Mouse (Mus musculus) olfactory bulb, adult 2 months (tissue): Measurements from ENCODE around the gene Ksr2. TPM values are rescaled to one million over a fixed set of nuclear protein-coding genes. Genes with fewer than 3 reads are reported as not detected.

Experiments used
- H3K27ac ChIP-seq: fragments of 200-500 bp; 2 replicates; pipeline ENCODE4 v1.5.1; 2012; ENCODE audit warnings: low read depth, low read length; ENCODE audit not compliant: insufficient read depth
- H3K4me1 ChIP-seq: fragments of 200-500 bp; 2 replicates; pipeline ENCODE4 v1.6.1; 2012; ENCODE audit warnings: low read length; ENCODE audit not compliant: control insufficient read depth, insufficient read depth
- H3K4me3 ChIP-seq: fragments of 200-500 bp; 2 replicates; pipeline ENCODE4 v1.5.1; 2012; ENCODE audit warnings: mild to moderate bottlenecking, low read depth, low read length, moderate library complexity; ENCODE audit not compliant: insufficient read depth
- CTCF ChIP-seq: fragments of 200-500 bp; IDR thresholded peaks from 2 replicates; pipeline ENCODE4 v1.5.1; 2012; ENCODE audit warnings: low read depth, mild to moderate bottlenecking, low read length, moderate library complexity; ENCODE audit not compliant: insufficient read depth
- POLR2A ChIP-seq: fragments of 200-500 bp; IDR thresholded peaks from 2 replicates; pipeline ENCODE4 v1.6.1; 2012; ENCODE audit warnings: mild to moderate bottlenecking, low read depth, low read length, moderate library complexity; ENCODE audit not compliant: insufficient read depth
- WGBS: fragments of 180-500 bp; shearing (Covaris S2); methylation state at CpG from one replicate; pipeline ENCODE4 v1.1.7; 2018; 5-methylcytosine and 5-hydroxymethylcytosine counted together
- polyA plus RNA-seq: library from polyadenylated mRNA; stranded (reverse); fragments of >200 nt; gene quantifications from 2 replicates; pipeline ENCODE4 v1.2.4, GENCODE M21; 2012; ENCODE audit warnings: low replicate concordance; ENCODE audit not compliant: missing spikeins, insufficient read depth, insufficient read length

The Ksr2 gene
- polyA plus RNA-seq, 1 experiment, result not detected

GRCm38 (mm10) chr5:117802071-117802521, 388.3 kb downstream of the Ksr2 start:
- Histone ChIP-seq H3K4me1 (peaks cover 8% of the 10 kb centered on the region), H3K27ac (no peak overlapping the region), H3K4me3 (no peak overlapping the region)
- no peak for TF ChIP-seq CTCF
- TF ChIP-seq POLR2A, result no peak
- WGBS, result 87% methylated on average over 11 of the region's 11 CpGs

GRCm38 (mm10) chr5:117803551-117803950, 389.8 kb downstream of the Ksr2 start:
- TF ChIP-seq CTCF (no peak), POLR2A (no peak)
- H3K27ac ChIP-seq, result no peak overlapping the region
- 65% methylated on average over 7 of the region's 7 CpGs for WGBS
- H3K4me3 ChIP-seq, result no peak overlapping the region
- peaks cover 4% of the 10 kb centered on the region; the same call in 1 of the 2 replicates for H3K4me1 ChIP-seq

DNA sequence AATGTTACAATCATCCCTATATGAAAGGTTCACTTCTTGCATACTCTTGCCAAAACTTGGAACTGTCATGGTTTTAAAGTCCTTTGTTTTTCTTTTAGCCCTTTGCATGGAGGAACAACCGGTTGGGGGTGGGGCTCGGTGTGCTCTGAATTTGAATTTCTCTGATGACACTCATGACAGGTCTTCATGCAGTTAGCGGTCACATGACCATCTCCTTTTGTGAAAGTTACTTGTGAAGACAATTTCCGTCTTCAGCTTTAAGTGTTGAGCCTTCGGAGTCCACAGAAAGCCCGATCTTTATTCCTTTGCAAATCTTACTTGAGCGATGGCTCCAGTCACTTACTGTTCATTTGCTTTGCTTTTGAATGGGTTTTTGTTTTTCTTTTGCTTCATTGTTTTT, 397.1 kb downstream of the Ksr2 start:
- TF ChIP-seq CTCF (no peak), POLR2A (no peak)
- H3K4me3 ChIP-seq, result no peak overlapping the region
- H3K4me1 ChIP-seq, result no peaks in the 10 kb centered on the region
- WGBS, result 93% methylated on average over 7 of the region's 7 CpGs
- H3K27ac ChIP-seq, result no peak overlapping the region

DNA sequence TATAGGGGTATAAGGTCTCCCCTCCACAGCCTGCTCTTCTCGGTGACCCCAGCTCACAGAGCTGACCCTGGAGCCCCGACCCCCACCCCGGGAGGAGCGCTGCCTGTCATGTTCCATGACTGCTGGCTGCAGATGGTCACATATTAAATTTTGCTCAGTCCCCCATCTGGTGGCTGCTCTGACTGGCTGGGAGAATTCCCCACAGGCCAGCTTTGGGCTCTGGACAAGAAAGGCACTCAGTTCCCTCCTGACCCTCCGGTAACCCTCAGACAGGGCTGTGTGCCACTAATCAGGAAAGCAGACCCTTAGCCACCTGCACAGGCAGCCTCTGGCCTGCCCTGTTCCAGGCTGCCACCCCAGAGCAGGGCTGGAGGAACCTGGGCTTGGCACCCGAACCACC, 405.0 kb downstream of the Ksr2 start:
- WGBS, result 76% methylated on average over 6 of the region's 6 CpGs
- Histone ChIP-seq H3K4me3 (no peak overlapping the region), H3K27ac (no peak overlapping the region), H3K4me1 (no peaks in the 10 kb centered on the region)
- TF ChIP-seq POLR2A (no peak), CTCF (no peak)

- 0 out of 2 replicates have a peak, but pooled peaks have one; percentile 17 for TF ChIP-seq POLR2A
- TF ChIP-seq CTCF, result no peak
- 92% methylated on average over 7 of the region's 7 CpGs for WGBS
Measured at GRCm38 (mm10) chr5:117820445-117820844, 406.6 kb downstream of the Ksr2 start.

GRCm38 (mm10) chr5:117823811-117824210, 410.0 kb downstream of the Ksr2 start:
- peaks cover 4% of the 10 kb centered on the region; the same call in 1 of the 2 replicates for H3K4me1 ChIP-seq
- TF ChIP-seq POLR2A (no peak), CTCF (no peak)
- H3K27ac ChIP-seq, result no peak overlapping the region
- no peak overlapping the region for H3K4me3 ChIP-seq
- WGBS, result 95% methylated on average over 9 of the region's 9 CpGs

More at GRCm38 (mm10) chr5:117820445-117820844, 406.6 kb downstream of the Ksr2 start:
- Histone ChIP-seq H3K27ac (no peak overlapping the region), H3K4me3 (no peak overlapping the region), H3K4me1 (0 out of 2 replicates have a peak, but pooled peaks cover 2% of the 10 kb centered on the region)

DNA sequence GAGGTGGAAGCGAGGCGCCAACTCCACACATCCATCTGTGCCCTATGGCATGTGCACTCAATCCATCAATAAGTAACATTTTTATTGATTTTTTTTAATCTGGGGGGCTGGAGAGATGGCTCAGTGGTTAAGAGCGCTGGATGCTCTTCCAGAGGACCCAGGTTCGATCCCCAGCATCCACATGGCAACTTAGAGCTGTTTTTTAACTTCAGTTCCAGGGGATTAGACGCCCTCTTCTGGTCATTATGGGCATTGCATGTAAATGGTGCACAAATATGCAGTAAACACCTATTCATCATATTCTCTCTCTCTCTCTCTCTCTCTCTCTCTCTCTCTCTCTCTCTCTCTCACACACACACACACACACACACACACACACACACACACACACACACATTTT, 410.7 kb downstream of the Ksr2 start:
- 82% methylated on average over 5 of the region's 5 CpGs for WGBS
- Histone ChIP-seq H3K4me3 (no peak overlapping the region), H3K4me1 (peaks cover 4% of the 10 kb centered on the region; the same call in 1 of the 2 replicates), H3K27ac (no peak overlapping the region)
- TF ChIP-seq POLR2A (no peak), CTCF (0 out of 2 replicates have a peak, but pooled peaks have one; percentile 9)

Other genes with a start within 250 kb of the Ksr2 start
- not detected in 2 replicates for gene Pebp1, start 126.4 kb upstream of the Ksr2 start, polyA plus RNA-seq
- not detected in 2 replicates for gene Vsig10, start 94.9 kb upstream of the Ksr2 start, polyA plus RNA-seq
- not detected in 2 replicates for gene Wsb2, start 56.7 kb upstream of the Ksr2 start, polyA plus RNA-seq
- not detected in 2 replicates for gene Rfc5, start 25.0 kb upstream of the Ksr2 start, polyA plus RNA-seq